Mouse (Mus musculus): ENCODE results near the gene Tacc2.

Tacc2 gene

GRCm38 (mm10) chr7:130773171-130773830 is 196.1 kb downstream of the Tacc2 start:
- peak; percentile 70 for DNase-seq (ENCODE audit: low read depth)

DNA sequence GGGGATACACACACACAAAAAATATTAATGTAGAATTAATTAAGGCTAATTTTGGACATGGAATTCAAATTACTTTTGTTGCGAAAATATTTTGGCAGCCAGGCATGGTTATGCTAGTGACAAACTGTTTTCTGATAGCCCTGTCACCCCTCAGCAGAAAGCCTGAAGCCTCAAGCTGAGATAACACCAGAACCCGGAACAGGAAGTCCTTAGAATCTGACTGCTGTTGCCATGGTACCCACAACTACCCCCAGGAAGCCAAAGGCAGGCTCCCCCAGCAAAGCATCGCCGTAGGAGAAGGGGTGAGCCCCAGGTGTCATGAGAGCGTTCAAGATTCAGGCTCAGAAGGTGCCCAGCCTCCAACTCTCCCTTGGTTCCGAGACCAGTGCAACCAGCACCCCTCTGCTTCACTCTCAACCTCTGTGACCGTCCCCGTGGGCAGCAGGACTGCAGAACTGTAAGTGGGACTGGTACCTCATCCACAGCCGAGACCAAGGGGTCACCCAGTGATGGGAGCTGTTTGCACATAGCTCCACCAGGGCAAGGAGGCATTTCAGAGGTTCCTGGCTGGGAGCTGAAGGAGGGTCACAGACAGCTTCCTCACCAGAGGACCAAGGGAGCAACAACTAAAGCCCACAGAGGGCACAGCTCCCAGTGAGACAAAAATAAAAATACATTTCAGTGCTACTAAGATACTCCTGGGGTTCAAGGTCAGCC is 196.8 kb downstream of the Tacc2 start, which contains the start of gene Btbd16:
TSS of gene Btbd16 (plus strand) at position 156 of the 717 bp plus-strand sequence.
- DNase-seq (ENCODE audit: low read depth), result no peak

- DNase-seq (ENCODE audit: low read depth), result no peak
Measured at GRCm38 (mm10) chr7:130780866-130781419, 203.7 kb downstream of the Tacc2 start.

DNA sequence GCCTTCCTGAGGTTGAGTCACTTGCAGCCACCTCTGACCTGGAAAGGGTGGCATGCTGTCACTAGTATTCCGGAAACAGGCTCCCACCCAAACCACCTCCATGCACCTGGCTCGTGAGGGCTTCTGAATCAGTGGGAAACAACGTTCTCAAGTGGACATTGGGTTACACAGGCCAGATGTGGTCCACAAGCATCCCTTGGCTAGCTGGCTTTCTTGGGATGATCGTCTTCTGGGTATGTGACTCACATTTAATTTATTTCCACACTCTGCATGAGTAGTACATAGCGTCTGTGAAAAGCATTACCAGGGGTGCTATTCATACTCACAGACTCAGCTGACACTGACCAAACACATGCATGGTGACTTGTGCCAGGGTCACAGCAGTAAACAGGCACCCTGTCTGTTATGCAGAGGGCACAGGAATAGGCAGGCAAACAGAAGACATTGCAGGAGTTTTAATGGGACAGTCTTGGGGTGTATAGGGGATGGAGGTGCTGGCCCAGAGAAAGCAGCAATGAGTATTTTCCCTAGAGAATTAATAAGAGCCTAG is 205.3 kb downstream of the Tacc2 start:
- DNase-seq (ENCODE audit: low read depth), result peak; percentile 64

- no peak for DNase-seq (ENCODE audit: low read depth)
Measured at GRCm38 (mm10) chr7:130785923-130786575, 208.8 kb downstream of the Tacc2 start.

GRCm38 (mm10) chr7:130786708-130787107 is 209.5 kb downstream of the Tacc2 start:
- no peak for DNase-seq (ENCODE audit: low read depth)

DNA sequence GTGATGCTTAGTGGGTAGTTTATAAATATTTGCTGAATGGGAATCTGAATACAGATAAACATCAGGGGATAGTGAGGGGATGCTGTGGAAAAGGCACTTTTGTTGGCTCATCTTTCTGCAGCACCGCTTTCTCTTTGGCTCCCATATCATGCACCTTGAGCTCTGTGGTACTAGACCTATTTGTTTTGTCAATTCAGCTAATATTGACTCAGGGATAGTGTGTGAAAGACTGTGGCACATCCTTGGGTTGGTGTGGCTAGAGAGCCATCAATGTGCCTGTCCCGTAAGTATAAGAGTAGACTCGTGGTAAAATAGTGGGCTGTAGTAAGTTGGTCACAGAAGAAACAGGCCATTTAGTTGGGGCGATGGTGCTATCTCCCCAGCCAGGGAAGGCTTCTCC is 210.3 kb downstream of the Tacc2 start:
- no peak for DNase-seq (ENCODE audit: low read depth)

- DNase-seq (ENCODE audit: low read depth), result no peak
Measured at GRCm38 (mm10) chr7:130788950-130789349, 211.7 kb downstream of the Tacc2 start.

DNA sequence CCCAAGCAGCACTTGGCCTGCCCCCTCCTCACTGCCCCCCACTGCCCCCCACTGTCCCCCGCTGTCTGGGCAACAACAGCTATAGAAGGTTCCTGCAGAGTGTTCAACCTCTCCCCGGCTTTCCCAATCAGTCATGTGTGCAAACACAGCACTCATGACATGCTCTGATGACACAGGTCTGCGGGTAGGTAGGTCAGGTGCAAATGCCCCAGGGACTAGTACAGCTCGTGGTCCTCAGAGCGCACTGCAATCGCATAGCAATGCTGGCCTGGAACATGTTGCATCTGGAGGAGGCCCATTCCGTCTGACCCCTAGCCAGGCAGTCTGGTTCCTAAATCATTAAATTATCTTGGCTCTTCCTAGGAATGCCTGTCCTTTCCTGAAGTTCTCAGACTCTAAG is 212.2 kb downstream of the Tacc2 start:
- DNase-seq (ENCODE audit: low read depth), result no peak

GRCm38 (mm10) chr7:130793671-130794070 is 216.4 kb downstream of the Tacc2 start:
- DNase-seq (ENCODE audit: low read depth), result peak; percentile 59

DNA sequence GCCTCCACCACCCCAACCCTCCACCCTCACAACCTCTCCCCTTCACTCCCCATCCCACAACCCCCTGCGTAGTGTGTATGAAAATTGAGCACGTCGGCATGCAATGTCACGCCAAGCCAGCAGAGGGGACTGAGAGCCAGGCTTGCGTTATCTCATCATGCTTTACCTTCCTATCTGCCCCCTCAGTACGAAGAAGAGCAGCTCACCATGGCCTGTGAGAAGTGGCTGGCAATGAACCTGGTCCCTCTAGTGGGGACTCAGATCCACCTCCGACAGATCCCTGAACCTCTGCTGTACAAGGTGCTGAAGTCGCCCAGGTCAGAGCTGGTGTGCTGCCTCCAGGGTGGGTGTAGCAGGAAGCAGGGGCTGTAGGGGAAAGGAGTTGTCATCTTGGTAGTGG is 219.5 kb downstream of the Tacc2 start:
- DNase-seq (ENCODE audit: low read depth), result no peak

DNA sequence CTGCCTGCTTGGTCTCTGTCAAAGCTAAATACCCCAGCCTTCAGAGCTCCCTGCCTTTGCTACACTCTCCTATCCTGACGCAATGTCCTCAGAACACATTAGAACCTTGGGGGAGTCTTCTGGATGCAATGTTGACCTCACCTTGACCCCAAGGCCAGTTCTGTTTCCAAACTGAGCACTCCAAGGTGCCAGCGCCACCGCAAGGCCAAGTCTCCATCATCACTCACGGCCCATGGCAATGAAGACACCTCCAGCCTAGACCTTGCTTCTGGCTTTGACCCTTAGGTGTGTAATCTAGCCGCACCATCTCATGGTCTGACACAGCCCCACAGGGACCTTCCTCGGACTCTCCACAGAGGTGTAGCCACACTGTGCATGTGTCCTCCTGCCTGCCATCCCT is 220.3 kb downstream of the Tacc2 start:
- no peak for DNase-seq (ENCODE audit: low read depth)

DNA sequence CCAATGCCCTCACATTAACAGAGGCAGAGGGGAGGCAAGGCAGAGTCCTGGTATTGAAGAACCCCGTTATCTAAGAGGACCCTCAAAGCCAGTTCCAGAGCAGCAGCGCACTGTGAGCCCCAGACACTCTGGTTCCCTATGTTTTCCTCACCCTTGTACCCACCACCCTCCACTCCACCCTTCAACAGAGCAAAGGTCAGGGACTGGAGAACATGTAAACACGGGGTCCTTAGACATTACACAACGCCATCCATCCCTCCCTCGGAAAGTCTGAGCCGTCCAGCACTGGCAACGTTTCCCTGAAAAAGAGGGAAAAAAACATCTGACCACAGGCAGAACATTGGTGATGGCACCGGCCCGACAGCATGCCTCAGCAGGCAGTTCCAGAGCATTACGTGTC is 222.2 kb downstream of the Tacc2 start:
- no peak for DNase-seq (ENCODE audit: low read depth)

DNA sequence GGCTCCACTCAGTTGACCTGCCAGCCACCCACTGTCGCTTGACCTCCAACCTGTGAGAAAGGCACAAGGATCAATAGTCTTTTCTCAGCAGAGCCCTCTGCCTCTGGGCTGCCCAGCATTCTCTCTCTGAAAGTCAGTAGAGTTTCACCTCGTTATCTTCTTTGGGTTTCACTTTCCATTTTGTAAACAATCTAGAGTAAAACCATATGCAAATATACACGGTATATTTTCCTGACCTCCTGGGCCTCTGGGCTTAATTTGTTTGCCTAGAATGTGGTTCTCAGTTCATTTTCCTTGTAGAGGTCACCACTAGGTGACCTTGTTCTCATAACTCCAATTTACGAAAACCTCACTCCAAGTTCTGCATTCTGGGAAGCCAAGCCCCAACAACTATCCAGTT is 223.4 kb downstream of the Tacc2 start:
- peak; percentile 46 for DNase-seq (ENCODE audit: low read depth)

GRCm38 (mm10) chr7:130801811-130802210 is 224.6 kb downstream of the Tacc2 start:
- no peak for DNase-seq (ENCODE audit: low read depth)

GRCm38 (mm10) chr7:130803251-130803825 is 226.1 kb downstream of the Tacc2 start:
- DNase-seq (ENCODE audit: low read depth), result no peak

DNA sequence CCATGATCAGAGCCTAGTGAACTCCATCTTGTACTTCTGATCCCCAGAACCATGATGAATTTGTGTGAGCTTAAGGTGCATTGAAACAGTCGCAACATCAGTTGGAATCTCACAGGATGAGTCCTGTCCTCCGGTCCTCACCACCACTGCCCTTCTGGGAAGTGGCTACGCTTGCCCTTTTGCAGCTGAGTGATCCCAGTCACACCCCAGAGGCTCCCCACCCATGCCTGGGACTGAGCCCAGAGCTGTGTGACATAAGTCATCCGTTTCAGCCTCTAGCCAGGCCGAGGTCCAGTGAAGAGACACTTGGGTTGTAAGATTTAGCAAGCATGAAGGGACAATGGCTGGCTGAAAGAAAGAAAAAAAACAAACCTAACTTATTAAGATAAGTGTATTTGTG is 227.8 kb downstream of the Tacc2 start:
- no peak for DNase-seq (ENCODE audit: low read depth)

DNA sequence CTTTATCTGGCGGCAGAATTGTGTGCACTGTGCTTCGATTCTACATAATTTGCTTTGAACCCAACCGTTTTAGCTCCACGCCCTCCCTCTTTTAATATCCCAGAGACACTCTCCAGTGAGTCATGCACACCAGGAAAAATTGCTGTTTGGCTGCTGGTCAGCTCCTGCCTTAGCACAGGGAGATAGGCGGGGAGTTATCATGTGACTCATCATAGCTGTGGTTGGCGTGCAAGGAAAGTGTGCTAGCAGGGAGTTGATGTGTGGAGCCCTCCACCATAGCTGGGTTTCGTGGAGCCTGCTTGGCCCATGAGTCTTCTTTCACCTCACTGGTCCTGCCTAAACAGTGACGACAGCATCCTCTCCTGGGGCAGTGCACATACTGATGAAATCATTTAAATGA is 230.5 kb downstream of the Tacc2 start:
- peak; percentile 92 for DNase-seq (ENCODE audit: low read depth)

GRCm38 (mm10) chr7:130808694-130809093 is 231.5 kb downstream of the Tacc2 start:
- no peak for DNase-seq (ENCODE audit: low read depth)

GRCm38 (mm10) chr7:130810238-130810637 is 233.0 kb downstream of the Tacc2 start:
- DNase-seq (ENCODE audit: low read depth), result no peak

GRCm38 (mm10) chr7:130812407-130812806 is 235.2 kb downstream of the Tacc2 start:
- DNase-seq (ENCODE audit: low read depth), result no peak

All from NIH3T3 (cell line).